Mouse (Mus musculus): ENCODE measurements around the gene Rgp1.

- TF ChIP-seq CTCF (conservative IDR thresholded peaks at IDR 0.05; ENCODE audit: low read length), result no peak
- no peak for TF ChIP-seq POU5F1 (IDR thresholded peaks at IDR 0.05; ENCODE audit: borderline replicate concordance, low read length)
- no peak for TF ChIP-seq NANOG (IDR thresholded peaks at IDR 0.05; ENCODE audit: borderline replicate concordance, low read length)
These were observed 3.2 kb upstream of the Rgp1 start for GRCm38 (mm10) chr4:43575356-43575755.
